Mouse (Mus musculus) stomach, embryonic 16.5 days (tissue): Measurements from ENCODE around the gene Gpr31b. TPM values are rescaled to one million over a fixed set of nuclear protein-coding genes. Genes with fewer than 3 reads are reported as not detected.
"Not testable (repeated sequence)": the region's sequence is repeated elsewhere in the genome, so short reads cannot be mapped to it uniquely, and the experiment has no call there.

Source experiments
- ATAC-seq: fragments of 200-750 bp; cut with Nextera tagmentation; 2 replicates; pipeline ENCODE4 v1.8.0; 2017; ENCODE audit warnings: moderate number of reproducible peaks, moderate TSS enrichment; ENCODE audit not compliant: insufficient read depth, low FRiP score
- H3K27ac ChIP-seq: fragments of 300-500 bp; sonication (generic); 2 replicates; pipeline ENCODE4 v1.5.1; 2014; ENCODE audit warnings: low read length
- H3K27me3 ChIP-seq: fragments of 300-500 bp; sonication (generic); 2 replicates; pipeline ENCODE4 v1.6.1; 2014; ENCODE audit warnings: low read length, control low read depth, mixed read lengths; ENCODE audit not compliant: control insufficient read depth, insufficient read depth
- H3K36me3 ChIP-seq: fragments of 300-500 bp; sonication (generic); 2 replicates; pipeline ENCODE4 v1.6.1; 2014; ENCODE audit warnings: low read length; ENCODE audit not compliant: control insufficient read depth, insufficient read depth
- H3K4me1 ChIP-seq: fragments of 300-500 bp; sonication (generic); 2 replicates; pipeline ENCODE4 v1.6.1; 2014; ENCODE audit warnings: low read length, control low read depth, mixed read lengths; ENCODE audit not compliant: control insufficient read depth, insufficient read depth
- H3K4me2 ChIP-seq: fragments of 300-500 bp; sonication (generic); 2 replicates; pipeline ENCODE4 v1.6.1; 2014; ENCODE audit warnings: low read depth, low read length, mixed read lengths
- H3K4me3 ChIP-seq: fragments of 300-500 bp; sonication (generic); replicated peaks from 2 replicates; pipeline ENCODE4 v1.5.1; 2014; ENCODE audit warnings: mild to moderate bottlenecking, low read length
- H3K9ac ChIP-seq: fragments of 300-500 bp; sonication (generic); 2 replicates; pipeline ENCODE4 v1.6.1; 2014; ENCODE audit warnings: low read length
- H3K9me3 ChIP-seq: fragments of 300-500 bp; sonication (generic); replicated peaks from 2 replicates; pipeline ENCODE4 v1.6.1; 2016; ENCODE audit warnings: low read length, control low read depth; ENCODE audit not compliant: control insufficient read depth
- WGBS: fragments of 180-500 bp; shearing (Covaris S2); extraction: QIAGEN DNeasy Blood & Tissue Kit; methylation state at CpG from one replicate; pipeline ENCODE4 v1.1.7; 2014; 5-methylcytosine and 5-hydroxymethylcytosine counted together
- polyA plus RNA-seq: library from polyadenylated mRNA; unstranded; fragments of >200 nt; fragmentation: Nextera tagmentation; extraction: Ambion mirVana; gene quantifications from 2 replicates; pipeline ENCODE4 v1.2.1, GENCODE M21; 2015

Gene Gpr31b
- polyA plus RNA-seq, 1 experiment from 2014 or later: not detected

- not testable (repeated sequence) for H3K27ac ChIP-seq, H3K4me3 ChIP-seq, H3K36me3 ChIP-seq, H3K27me3 ChIP-seq, H3K9ac ChIP-seq, H3K9me3 ChIP-seq, H3K4me2 ChIP-seq, H3K4me1 ChIP-seq
- ATAC-seq: peak; percentile 13; the same call in 1 of the 2 replicates
- 94% methylated on average over 3 of the region's 12 CpGs for WGBS
Observed at GRCm38 (mm10) chr17:13036627-13037192, 15.4 kb downstream of the Gpr31b start.

GRCm38 (mm10) chr17:13013316-13013715 is 38.8 kb downstream of the Gpr31b start:
- Histone ChIP-seq H3K27me3 (no peaks in the 10 kb centered on the region), H3K27ac (no peak overlapping the region), H3K4me2 (no peak overlapping the region), H3K9ac (no peak overlapping the region), H3K4me1 (peaks cover 7% of the 10 kb centered on the region), H3K4me3 (no peak overlapping the region), H3K36me3 (peaks cover 4% of the 10 kb centered on the region; the same call in 1 of the 2 replicates), H3K9me3 (no peaks in the 10 kb centered on the region)
- ATAC-seq: no peak
- WGBS: 78% methylated on average over 3 of the region's 3 CpGs

- H3K36me3 ChIP-seq: peaks cover under 1% of the 10 kb centered on the region; the same call in 1 of the 2 replicates
- no peak overlapping the region for H3K27ac ChIP-seq
- H3K4me2 ChIP-seq: no peak overlapping the region
- H3K9ac ChIP-seq: no peak overlapping the region
- H3K4me3 ChIP-seq: no peak overlapping the region
- no peaks in the 10 kb centered on the region for H3K27me3 ChIP-seq
- no peaks in the 10 kb centered on the region for H3K9me3 ChIP-seq
- H3K4me1 ChIP-seq: peaks cover 13% of the 10 kb centered on the region
- 20% methylated on average over 3 of the region's 3 CpGs for WGBS
- ATAC-seq: no peak
Observed at GRCm38 (mm10) chr17:13009887-13010286, 42.2 kb downstream of the Gpr31b start.

GRCm38 (mm10) chr17:13008528-13008927 is 43.6 kb downstream of the Gpr31b start:
- 5% methylated on average over 10 of the region's 10 CpGs for WGBS
- H3K4me3 ChIP-seq: peak overlapping the region; percentile 82
- no peaks in the 10 kb centered on the region for H3K9me3 ChIP-seq
- H3K36me3 ChIP-seq: no peaks in the 10 kb centered on the region
- peak overlapping the region; percentile 74 for H3K9ac ChIP-seq
- H3K4me2 ChIP-seq: peak overlapping the region; percentile 86
- H3K27ac ChIP-seq: peak overlapping the region; percentile 89
- ATAC-seq: no peak
- H3K4me1 ChIP-seq: peaks cover 13% of the 10 kb centered on the region
- no peaks in the 10 kb centered on the region for H3K27me3 ChIP-seq

- peak; percentile 98 for ATAC-seq
- Histone ChIP-seq H3K9ac (peak overlapping the region; percentile 74), H3K4me3 (peak overlapping the region; percentile 82), H3K9me3 (no peaks in the 10 kb centered on the region), H3K27me3 (no peaks in the 10 kb centered on the region), H3K4me1 (peaks cover 13% of the 10 kb centered on the region), H3K27ac (peak overlapping the region; percentile 89), H3K36me3 (no peaks in the 10 kb centered on the region), H3K4me2 (peak overlapping the region; percentile 86)
- 0% methylated on average over 76 of the region's 76 CpGs for WGBS
Observed at GRCm38 (mm10) chr17:13007730-13008425, 44.2 kb downstream of the Gpr31b start.

- H3K4me1 ChIP-seq: peaks cover 13% of the 10 kb centered on the region
- H3K27me3 ChIP-seq: no peaks in the 10 kb centered on the region
- H3K36me3 ChIP-seq: no peaks in the 10 kb centered on the region
- WGBS: 51% methylated on average over 5 of the region's 5 CpGs
- no peak for ATAC-seq
- no peaks in the 10 kb centered on the region for H3K9me3 ChIP-seq
- H3K9ac ChIP-seq: peak overlapping the region; percentile 70
- peak overlapping the region; percentile 59; the same call in 1 of the 2 replicates for H3K27ac ChIP-seq
- peak overlapping the region; percentile 82 for H3K4me3 ChIP-seq
- peak overlapping the region; percentile 86 for H3K4me2 ChIP-seq
Observed at GRCm38 (mm10) chr17:13006984-13007383, 45.1 kb downstream of the Gpr31b start.

GRCm38 (mm10) chr17:13006546-13006945 is 45.5 kb downstream of the Gpr31b start, which contains the start of gene Sod2:
TSS of gene Sod2 (plus strand) at chr17:13006846.
- ATAC-seq, H3K9me3 ChIP-seq, H3K36me3 ChIP-seq, H3K27me3 ChIP-seq: not testable (repeated sequence)
- Histone ChIP-seq H3K9ac (peak within 1 kb of the TSS; percentile 70), H3K4me1 (peaks cover 13% of the 10 kb centered on the region), H3K4me2 (peak within 1 kb of the TSS; percentile 86), H3K27ac (peak within 1 kb of the TSS; percentile 59), H3K4me3 (peak within 1 kb of the TSS; percentile 82)
- WGBS: 93% methylated on average over 2 of the region's 2 CpGs

GRCm38 (mm10) chr17:13004436-13004835 is 47.7 kb downstream of the Gpr31b start:
- not testable (repeated sequence) for H3K27ac ChIP-seq, H3K9me3 ChIP-seq, H3K36me3 ChIP-seq, H3K4me2 ChIP-seq, H3K27me3 ChIP-seq, ATAC-seq, H3K4me3 ChIP-seq, H3K9ac ChIP-seq
- peaks cover 13% of the 10 kb centered on the region for H3K4me1 ChIP-seq
- WGBS: 49% methylated on average over 2 of the region's 2 CpGs

- H3K27me3 ChIP-seq, H3K36me3 ChIP-seq, H3K4me1 ChIP-seq, H3K9ac ChIP-seq, H3K9me3 ChIP-seq, H3K4me2 ChIP-seq, H3K4me3 ChIP-seq, ATAC-seq, H3K27ac ChIP-seq: not testable (repeated sequence)
- WGBS: 92% methylated on average over 5 of the region's 5 CpGs
Observed at GRCm38 (mm10) chr17:13002243-13002642, 49.9 kb downstream of the Gpr31b start.
